Mouse (Mus musculus): Measurements from ENCODE around the gene Ap3b1.
"Not testable (repeated sequence)": the region's sequence is repeated elsewhere in the genome, so short reads cannot be mapped to it uniquely, and the experiment has no call there.

The Ap3b1 gene

DNA sequence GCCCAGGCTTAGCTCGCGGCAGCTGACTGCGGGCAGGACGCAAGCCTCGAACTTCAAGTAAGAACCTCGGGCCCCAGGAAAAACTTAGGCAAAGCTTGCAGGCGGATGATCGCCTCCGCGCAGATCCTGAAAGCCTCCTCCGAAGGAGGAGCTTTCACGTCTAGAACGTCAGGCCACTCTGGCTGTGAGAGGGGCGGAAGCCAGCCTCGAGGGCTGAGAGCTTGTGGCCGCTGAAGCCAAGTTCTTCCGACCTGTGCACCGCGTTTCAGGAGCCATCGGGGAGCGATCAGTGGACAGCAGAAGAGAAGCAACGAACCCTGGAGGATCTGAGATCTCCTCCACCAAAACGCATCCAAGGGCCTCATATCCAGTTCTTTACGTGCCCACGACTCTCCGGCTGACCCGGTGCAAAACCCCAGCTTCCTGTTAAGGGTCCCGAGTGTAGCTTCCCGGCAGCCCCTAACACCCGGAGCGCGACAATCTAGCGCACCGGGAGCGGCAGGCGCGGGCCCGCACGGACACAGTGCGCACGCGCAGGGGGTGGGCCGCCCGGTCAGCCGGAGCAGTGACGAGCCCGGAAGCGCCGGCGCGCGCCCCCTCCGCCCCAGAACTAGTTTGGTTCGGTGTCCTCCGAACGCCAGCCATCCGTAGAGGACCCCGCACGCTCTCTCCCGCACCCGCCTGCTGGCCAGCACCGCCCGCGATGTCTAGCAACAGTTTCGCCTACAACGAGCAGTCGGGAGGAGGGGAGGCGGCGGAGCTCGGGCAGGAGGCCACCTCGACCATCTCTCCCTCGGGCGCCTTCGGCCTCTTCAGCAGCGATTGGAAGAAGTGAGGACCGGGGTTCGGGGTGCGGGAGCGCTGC lies at the start of gene Ap3b1:
TSS of gene Ap3b1 (plus strand) at position 560 of the 865 bp plus-strand sequence.
- DNase-seq = peak; percentile 82 to 89

DNA sequence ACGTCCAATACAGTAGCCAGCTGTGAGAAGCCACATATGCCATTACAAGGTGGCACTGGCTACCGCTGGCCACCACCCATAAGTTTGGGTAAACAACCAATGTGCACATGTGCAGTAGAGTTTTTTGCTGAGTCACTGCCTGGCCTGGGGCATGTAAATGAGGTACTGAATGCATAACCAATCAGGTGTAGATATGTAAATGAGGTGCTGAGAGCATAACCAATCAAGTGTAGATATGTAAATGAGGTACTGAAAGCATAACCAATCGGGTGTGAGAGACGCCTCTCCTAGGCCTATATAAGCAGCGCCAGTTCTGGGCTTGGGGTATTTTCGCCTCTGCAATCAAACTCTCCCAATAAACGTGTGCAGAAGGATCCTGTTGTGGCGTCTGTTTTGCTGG lies 45.9 kb upstream of the Ap3b1 start:
- not testable (repeated sequence) for DNase-seq

DNA sequence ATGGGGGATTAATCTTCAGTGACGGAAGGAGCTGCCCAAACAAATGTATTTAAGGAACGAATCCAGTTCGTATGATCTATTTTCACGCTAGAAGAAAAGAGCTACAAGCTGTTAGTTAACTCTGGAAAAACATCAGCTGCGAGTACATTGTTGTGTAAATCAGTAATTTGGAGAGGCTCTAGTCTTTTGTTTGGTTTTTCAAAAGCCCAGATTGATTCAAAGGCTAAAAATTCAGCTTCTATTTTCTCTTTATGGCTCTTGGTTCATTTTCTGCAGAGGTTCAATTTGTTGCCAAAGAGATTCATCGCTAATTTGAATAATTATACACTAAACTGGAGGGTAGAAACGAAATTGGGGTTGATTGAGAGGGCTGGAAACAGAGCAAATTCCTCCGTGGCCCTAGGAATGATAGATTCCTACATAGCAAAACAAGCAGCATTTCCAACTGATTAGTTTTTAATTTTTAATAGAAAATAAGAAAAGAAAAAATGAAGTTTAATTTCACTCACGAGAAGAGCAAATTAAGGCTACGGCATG lies 41.7 kb upstream of the Ap3b1 start:
- no peak for DNase-seq

DNA sequence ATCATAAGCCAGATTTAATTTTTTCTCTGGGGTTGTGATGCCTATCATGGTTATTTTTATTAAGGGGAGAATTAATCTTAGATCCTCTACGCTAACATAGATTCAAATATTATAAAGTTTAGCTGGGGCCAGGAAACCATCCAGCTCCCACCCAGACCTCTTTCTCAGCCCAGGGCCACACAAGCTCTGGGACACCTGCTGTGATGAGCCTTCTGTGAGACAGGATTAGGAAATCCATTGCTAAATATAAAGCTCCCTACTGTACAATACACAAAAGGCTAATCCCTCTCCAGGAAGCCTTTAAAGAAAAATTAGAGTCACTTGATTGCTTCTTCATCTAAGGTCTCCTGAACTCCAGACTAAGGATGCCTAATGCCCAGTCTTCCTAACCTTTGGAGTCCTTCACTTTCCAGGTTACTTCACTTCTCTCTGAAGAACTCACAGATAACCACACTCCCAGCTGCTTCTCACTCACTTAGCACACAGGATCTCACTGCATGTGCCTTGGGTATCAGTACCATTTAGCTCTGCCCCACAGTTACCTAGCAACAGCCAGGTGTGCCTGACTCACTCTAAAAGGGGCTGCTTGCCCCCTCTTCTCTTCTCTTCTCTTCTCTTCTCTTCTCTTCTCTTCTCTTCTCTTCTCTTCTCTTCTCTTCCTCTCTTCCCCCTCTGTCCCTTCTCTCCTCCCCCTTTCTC lies 37.5 kb upstream of the Ap3b1 start:
- DNase-seq = peak in 1 of 2 experiments; percentile 4

DNA sequence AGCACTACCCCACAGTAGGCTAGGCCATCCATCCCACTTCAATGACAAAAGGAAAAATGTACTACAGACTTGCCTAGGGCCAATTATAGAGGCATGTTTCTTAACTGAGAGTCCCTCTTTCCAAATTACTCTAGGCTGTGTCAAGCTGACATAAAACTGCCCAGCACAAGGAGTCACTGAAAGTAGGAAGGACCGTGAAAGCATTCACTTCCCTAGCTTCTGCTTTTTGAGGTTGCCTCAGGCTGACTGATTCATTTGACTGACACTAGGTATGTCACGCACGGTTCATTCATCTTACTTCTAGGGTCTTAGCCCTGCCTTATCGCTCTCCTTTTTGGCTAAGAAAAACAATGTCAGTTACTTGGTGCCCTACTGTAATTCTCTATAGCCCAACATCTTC lies 36.3 kb upstream of the Ap3b1 start:
- DNase-seq = no peak

DNA sequence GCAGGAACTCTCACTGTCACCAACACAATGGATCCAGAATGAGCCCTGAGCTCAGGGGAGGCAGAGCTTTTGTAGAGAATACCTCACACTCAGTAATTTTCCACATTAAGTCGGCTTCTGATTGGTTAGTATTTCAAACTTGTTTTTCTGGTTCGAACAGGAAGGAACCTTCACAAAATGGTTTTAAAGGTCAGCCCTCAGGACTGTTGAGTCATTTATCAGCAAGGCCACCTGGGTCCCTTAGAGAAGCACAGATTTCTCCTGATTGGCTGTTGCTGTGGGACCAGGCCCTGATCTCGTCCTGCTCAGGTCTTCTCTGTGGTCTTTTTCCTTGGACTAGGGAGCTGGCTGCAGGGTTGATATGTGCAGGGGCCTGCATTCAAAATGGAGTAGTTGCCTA lies 30.7 kb upstream of the Ap3b1 start:
- DNase-seq = no peak

DNA sequence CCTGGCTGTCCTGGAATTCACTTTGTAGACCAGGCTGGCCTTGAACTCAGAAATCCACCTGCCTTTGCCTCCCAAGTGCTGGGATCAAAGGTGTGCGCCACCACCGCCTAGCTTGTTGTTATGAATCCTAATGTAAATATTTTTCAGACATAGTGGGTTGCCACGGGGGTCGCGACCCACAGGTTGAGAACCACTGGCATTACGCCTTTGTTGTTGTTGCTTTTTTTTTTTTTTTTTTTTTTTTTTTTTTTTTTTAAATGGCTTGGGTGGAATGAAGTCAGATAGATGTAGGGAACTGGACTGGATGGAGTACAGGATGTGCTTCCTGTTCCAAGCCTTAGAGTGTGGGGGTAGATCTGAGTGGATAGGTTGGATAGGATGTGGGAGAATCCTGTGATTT lies 29.8 kb upstream of the Ap3b1 start:
- DNase-seq = not testable (repeated sequence)

DNA sequence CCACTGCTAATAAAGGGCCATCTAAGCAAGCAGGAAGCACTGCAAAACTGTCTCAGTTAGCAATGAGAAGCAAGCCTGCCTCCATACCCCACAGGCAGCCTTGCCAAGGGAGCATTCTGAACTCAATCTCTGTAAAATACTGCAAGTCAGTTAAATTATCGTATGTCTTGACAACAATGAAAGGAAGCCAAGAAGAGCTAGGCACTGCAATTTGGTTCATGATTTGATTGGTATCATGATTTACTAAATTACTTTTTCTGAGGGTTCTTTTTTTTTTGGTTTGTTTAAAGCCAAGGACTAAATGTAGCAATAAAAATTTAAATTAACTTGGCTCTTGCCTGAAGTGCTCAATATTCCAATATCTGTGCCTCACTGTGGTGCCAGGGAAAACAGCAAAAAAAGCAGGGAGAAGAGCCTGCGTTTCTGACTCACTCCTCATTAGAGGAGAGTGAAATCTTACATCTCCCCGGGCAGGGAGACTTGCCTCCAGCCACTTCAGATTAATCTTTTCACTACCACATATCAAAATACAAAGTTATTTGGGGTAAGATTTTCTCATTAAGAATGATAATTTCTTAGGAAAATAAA lies 28.3 kb upstream of the Ap3b1 start:
- no peak for DNase-seq

DNA sequence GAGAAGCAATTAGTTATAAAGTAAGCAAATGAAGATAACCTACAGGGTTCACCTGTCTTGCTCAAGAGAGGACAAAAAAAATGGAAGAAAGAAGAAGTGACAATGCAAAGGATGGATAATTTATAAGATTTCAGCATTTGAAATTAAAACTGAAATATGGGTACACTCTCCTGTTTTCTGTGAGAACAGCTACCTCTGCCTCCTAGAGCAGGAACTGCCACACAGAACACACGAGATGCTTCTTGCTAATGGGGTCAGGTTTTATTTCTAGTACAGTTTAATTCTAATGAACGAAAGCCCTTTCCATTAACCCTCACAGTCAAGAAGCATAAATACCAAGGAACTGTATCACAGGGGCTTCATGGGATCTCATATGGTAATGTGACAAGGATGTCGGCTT lies 20.4 kb upstream of the Ap3b1 start:
- no peak for DNase-seq

DNA sequence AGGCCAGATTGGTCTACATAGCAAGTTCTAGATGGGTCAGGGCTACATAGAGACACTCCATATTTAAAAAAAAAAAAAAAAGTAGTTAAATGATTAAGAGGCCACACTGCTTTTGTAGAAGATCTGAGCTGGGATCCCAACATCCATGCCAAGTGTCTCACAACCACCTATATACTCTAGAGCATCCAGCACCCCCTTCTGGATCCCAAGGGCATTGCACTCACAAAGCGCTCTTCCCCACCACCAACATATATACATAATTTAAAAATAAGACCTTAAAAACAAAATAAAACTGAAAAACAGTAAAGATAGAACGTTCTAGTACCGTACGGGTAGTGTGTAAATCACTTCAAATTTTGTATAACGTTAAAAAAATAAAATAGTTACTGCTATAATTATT lies 15.6 kb upstream of the Ap3b1 start:
- no peak for DNase-seq

DNA sequence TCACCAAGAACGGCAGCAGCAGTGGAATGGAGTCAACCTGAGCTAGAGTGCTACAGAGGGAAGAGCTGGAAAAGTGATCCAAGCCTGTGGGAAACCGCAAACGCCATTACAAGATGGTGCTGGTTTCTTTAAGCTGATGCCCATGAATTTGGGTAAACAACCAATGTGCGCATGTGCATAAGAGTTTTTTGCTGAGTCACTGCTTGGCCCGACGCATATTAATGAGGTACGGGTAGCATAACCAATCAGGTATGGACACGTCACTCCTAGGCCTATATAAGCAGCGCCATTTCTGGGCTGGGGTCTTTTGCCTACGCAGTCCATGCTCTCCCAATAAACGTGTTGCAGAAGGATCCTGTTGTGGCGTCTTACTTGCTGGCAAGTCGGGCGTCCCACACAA lies 14.2 kb upstream of the Ap3b1 start:
- not testable (repeated sequence) for DNase-seq

DNA sequence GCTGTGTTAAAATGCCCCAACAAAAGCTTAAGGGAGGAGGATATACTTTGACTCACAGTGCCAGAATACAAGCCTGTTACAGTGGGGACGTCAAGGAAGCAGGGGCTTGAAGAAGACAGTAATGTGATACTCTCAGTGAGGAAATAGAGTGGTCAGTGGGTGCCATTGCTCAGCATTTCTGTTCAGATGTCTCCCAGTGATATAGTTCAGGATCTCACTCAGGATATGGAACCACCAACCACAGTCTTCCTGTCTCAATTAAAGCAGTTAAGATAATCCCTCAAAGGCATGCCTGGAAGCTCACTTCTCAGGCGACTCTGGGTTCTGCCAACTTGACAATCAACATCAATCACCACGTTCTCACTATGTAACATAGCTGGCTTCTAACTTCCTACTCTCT lies 4.2 kb upstream of the Ap3b1 start:
- no peak for DNase-seq

DNA sequence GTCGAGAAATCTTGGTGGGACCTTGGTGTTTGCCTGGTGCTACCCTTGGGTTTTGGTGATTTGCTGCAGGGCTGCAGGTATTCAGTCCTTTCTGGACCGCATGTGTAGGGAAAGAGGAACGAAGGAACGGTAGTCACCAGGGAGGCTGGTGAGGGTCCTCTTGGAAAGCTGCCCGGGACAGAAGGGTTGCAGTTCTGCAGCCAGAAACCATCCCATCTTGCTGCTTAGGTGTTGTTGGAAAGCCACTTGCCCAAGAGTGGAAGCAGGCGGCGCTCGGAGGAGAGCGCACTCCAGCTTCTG lies 709 bp upstream of the Ap3b1 start:
- DNase-seq = peak; percentile 37 to 46

DNA sequence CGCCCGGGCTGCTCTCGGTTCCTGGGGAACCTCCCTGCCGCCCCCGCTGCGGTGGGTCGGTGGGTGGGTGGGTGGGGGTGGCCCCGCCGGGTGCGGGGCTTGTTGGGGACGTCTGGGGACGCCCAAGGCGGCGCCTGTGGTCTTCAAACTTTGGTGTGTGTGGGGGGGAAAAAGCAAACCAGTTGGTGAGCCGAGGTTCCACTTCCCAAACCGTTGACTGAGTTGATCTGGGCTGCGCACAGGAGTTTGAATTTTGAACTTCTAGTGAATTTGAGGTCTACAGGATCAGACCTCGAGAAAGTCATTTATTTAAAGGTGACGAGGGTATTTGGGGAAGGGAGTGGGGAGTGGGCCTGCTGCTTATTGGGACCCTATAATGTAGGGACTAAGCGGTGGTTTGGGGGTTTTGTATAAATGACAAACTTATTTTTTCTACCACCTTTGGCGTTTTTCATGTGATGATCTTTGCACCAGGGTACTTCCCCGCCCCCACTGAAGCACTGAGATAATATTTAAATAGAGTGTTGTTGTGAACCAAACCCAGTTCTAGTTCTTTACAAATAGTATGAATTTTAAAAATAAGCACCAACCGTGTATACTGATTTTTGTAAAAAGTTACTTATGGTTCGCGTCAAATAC lies 641 bp downstream of the Ap3b1 start:
- no peak for DNase-seq

DNA sequence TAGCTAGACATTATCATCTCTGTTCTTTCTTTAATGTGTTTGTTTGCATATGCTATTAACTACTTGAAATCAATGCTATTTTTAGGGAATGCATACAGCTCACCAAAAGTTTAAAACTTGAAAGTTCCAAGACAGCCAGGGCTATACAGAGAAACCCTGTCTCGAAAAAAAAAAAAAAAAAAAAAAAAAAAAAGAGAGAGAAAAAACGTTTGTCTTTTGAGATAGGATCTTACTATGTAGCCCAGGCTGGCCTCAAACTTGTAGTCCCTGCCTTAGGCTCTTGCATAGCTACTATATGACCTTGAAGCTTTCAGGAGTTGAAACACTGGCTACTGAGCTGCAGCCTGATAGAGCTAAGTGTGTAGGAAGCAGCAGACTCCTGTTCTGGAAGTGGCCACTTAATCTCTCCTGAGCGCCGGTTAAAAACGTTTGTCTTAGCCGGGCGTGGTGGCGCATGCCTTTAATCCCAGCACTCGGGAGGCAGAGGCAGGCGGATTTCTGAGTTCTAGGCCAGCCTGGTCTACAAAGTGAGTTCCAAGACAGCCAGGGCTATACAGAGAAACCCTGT lies 2.3 kb downstream of the Ap3b1 start:
- not testable (repeated sequence) for DNase-seq

DNA sequence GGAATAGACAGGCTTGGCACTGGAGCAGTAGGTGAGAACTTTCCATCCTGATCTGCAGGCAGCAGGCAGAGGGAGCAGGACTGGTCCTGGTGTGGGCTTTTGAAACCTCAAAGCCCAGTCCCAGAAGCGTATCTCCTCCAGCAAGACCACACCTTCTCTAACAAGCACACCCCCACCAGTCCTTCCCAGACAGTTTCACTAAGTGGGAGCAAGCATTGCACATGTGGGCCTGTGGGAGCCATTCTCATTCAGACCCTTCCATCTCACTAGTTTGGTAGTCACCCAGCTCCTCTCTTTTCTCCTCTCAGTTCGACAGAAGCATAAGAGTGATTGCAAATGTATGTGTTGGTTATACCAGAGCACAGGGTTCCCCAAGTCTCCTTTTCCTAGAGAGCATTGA lies 5.6 kb downstream of the Ap3b1 start:
- no peak for DNase-seq

DNA sequence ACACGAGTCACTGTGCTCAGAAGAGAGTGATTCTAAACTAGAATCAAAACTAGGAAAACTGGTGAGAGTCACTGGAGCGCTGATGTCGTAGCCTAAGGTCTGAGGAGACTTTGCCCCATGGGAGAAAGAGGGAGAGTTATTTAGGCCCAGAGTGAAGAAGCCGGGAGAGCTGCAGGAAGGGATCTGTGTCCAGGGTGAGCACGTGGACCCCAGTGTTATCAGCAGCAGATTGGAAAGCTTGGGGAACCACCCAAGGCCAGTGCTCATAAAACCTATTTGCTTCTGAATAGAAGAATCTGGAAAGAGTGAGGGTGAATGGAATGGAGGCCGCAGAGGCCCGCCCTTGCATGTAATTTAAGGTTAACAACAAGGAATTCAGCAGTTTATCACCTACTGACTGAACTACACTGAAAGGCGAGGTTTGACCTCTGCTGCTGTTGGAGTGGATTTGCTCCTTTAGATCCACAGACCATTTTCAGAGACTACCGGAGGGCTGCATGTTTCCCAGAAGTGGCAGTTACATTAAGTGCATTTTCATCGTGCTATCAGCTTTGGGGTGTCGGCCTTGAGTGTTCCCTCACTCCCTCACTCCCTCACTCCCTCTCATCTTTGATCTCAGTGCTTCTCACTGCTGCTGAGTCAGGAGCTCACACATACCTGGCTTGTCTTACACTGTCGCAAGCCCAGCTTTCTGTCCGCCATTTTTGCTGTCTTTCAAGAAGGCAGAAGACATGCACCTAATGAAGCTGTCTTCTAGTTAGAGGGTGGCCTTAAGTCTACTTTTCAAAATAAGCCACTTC lies 6.5 kb downstream of the Ap3b1 start:
- DNase-seq = no peak

DNA sequence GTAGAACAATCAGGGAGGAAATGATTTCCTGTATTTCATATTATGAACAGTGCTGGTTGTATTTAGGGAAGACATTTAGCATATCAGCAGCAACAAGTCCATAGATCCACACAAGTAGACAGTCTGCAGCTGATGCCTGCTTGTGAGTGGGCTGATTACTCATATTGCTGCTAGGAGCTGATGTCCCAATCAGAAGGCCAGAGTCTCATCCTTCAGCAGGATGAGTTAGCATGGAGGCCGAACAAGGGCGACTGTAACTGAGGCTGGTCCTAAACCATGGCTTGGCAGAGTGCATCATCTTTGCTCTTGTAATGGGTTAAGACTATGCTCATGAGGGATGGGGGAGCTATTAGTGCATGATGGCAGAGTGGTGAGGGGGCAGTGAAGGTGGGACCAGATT lies 9.1 kb downstream of the Ap3b1 start:
- no peak for DNase-seq

DNA sequence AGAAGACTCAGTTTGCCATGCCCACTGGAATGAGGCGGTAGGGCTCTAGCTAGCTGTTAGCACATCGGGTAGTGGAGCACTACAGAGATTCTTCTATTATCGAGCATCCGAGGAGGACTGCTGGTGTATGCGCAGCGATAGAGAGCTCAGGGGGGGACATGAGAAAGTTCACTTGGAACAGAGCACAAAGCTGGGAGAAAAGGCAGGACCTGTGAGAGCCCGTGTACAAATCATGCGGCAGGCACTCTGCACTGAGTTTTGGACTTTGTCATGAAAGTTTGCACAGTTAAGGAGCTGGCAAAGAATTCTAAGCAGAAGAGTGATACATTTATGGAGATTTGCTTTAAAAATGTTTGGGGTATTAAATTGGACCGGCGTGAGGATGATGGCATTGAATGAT lies 11.8 kb downstream of the Ap3b1 start:
- DNase-seq = no peak

DNA sequence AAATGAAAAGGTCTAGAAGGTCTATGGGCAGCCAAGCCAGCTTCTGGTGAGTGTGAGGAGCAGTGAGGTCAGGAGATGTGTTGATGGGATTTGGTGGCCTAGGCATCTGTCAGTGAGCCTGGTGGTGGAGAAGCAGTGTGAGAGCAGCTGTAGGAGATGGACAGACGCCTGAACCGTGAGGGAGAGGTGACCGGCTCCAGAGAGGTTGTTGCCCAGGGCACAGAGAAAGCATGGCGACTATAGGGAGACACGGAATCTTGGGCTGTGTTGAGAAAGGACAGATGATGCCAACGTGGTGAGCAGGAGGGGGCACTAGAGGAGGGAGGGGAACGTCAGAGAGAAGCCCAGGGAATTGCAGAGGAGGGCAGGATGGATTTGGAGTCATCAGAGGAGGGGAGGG lies 13.3 kb downstream of the Ap3b1 start:
- no peak for DNase-seq

DNA sequence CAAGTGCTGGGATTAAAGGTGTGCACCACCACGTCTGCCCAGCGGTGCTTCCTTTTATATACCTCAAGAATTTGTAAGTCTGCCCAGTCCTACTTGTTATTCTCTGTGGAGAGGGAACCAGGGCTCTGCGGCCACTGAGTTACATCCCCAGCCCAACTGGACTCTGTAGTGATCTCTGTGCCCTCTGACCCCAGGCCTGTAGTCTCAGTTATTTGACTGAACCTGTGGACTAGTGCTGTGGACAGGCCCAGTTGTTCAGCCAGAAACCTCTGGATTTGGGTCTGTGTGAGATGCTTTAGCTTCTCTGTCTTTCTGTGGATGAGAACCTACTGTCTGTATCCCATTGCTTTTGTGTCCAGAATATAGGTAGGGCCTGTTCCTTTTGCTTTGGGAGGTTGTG lies 15.4 kb downstream of the Ap3b1 start:
- no peak for DNase-seq

Data from cerebellum, postnatal 36 days (tissue).